Mouse (Mus musculus): ENCODE measurements around the gene Rab25. TPM values are rescaled to one million over a fixed set of nuclear protein-coding genes. Genes with fewer than 3 reads are reported as not detected.

Gene Rab25
- polyA plus RNA-seq, 1 experiment from 2014 or later: 0.41 TPM

- in situ Hi-C loops (cut with MboI; ENCODE audit: low pct_unique_long_range_greater_than_20kb): no loop called here
- no peak for TF ChIP-seq CTCF (IDR thresholded peaks at IDR 0.05)
- no peaks in the 10 kb centered on the region for H3K27me3 ChIP-seq
- ATAC-seq (no peak), DNase-seq (ENCODE audit: low read depth, low spot score) (no peak)
- ChIA-PET CTCF (no interaction called here), POLR2A (interaction anchor here (0.7 kb wide), 2 partner anchors 54 to 68 kb away, joined by 3 read pairs; no protein-coding TSS in a partner anchor)
Measured at GRCm38 (mm10) chr3:88538271-88539145, 9.6 kb downstream of the Rab25 start.

GRCm38 (mm10) chr3:88537146-88537545 lies 11.0 kb downstream of the Rab25 start:
- ChIA-PET POLR2A (interaction anchor here (0.6 kb wide), 1 partner anchor 104 kb away, joined by 3 read pairs; no protein-coding TSS in a partner anchor), CTCF (no interaction called here)
- no peaks in the 10 kb centered on the region for H3K27me3 ChIP-seq
- in situ Hi-C loops (cut with MboI; ENCODE audit: low pct_unique_long_range_greater_than_20kb): no loop called here
- no peak for ATAC-seq
- TF ChIP-seq CTCF (IDR thresholded peaks at IDR 0.05): no peak
- DNase-seq (ENCODE audit: low read depth, low spot score): no peak

- ChIA-PET CTCF (interaction anchor here (1.3 to 3.7 kb wide), 2 partner anchors 8 to 67 kb away, joined by 3 to 16 read pairs; no protein-coding TSS in a partner anchor), POLR2A (interaction anchor here (0.6 kb wide), 1 partner anchor 105 kb away, joined by 3 read pairs; no protein-coding TSS in a partner anchor)
- H3K27me3 ChIP-seq: no peaks in the 10 kb centered on the region
- TF ChIP-seq CTCF (IDR thresholded peaks at IDR 0.05): no peak
- DNase-seq (ENCODE audit: low read depth, low spot score): no peak
- no peak for ATAC-seq
- in situ Hi-C loops (cut with MboI; ENCODE audit: low pct_unique_long_range_greater_than_20kb): no loop called here
Measured at GRCm38 (mm10) chr3:88536103-88536930, 11.8 kb downstream of the Rab25 start.

GRCm38 (mm10) chr3:88535527-88535926 lies 12.6 kb downstream of the Rab25 start:
- ChIA-PET POLR2A (no interaction called here), CTCF (interaction anchor here (1.3 to 3.7 kb wide), 2 partner anchors 9 to 67 kb away, joined by 3 to 16 read pairs; no protein-coding TSS in a partner anchor)
- in situ Hi-C loops (cut with MboI; ENCODE audit: low pct_unique_long_range_greater_than_20kb): no loop called here
- TF ChIP-seq CTCF (IDR thresholded peaks at IDR 0.05): no peak
- DNase-seq (ENCODE audit: low read depth, low spot score): no peak
- no peak for ATAC-seq
- H3K27me3 ChIP-seq: no peaks in the 10 kb centered on the region

GRCm38 (mm10) chr3:88535005-88535404 lies 13.1 kb downstream of the Rab25 start:
- in situ Hi-C loops (cut with MboI; ENCODE audit: low pct_unique_long_range_greater_than_20kb): no loop called here
- no peak for ATAC-seq
- POLR2A ChIA-PET: no interaction called here
- CTCF ChIA-PET: interaction anchor here (1.3 to 3.7 kb wide), 2 partner anchors 9 to 68 kb away, joined by 3 to 16 read pairs; no protein-coding TSS in a partner anchor
- DNase-seq (ENCODE audit: low read depth, low spot score): no peak
- no peaks in the 10 kb centered on the region for H3K27me3 ChIP-seq
- no peak for TF ChIP-seq CTCF (IDR thresholded peaks at IDR 0.05)

- no peak for ATAC-seq
- POLR2A ChIA-PET: interaction anchor here (0.9 to 1.4 kb wide), 2 partner anchors 8 to 10 kb away, joined by 4 to 7 read pairs; no protein-coding TSS in a partner anchor
- no peak for TF ChIP-seq CTCF (IDR thresholded peaks at IDR 0.05)
- in situ Hi-C loops (cut with MboI; ENCODE audit: low pct_unique_long_range_greater_than_20kb): no loop called here
- CTCF ChIA-PET: interaction anchor here (3.7 kb wide), 1 partner anchor 11 kb away, joined by 16 read pairs; no protein-coding TSS in a partner anchor
- no peak for DNase-seq (ENCODE audit: low read depth, low spot score)
- no peaks in the 10 kb centered on the region for H3K27me3 ChIP-seq
Measured at GRCm38 (mm10) chr3:88533706-88534105, 14.4 kb downstream of the Rab25 start.

GRCm38 (mm10) chr3:88532689-88533511 lies 15.2 kb downstream of the Rab25 start:
- ATAC-seq (peak; percentile 4), DNase-seq (ENCODE audit: low read depth, low spot score) (no peak)
- CTCF ChIA-PET: interaction anchor here (3.7 kb wide), 1 partner anchor 11 kb away, joined by 16 read pairs; no protein-coding TSS in a partner anchor
- no peaks in the 10 kb centered on the region for H3K27me3 ChIP-seq
- POLR2A ChIA-PET: interaction anchor here (0.6 to 1.4 kb wide), 6 partner anchors 9 to 54 kb away, joined by 3 to 7 read pairs (median 4); no protein-coding TSS in a partner anchor
- no peak for TF ChIP-seq CTCF (IDR thresholded peaks at IDR 0.05)
- in situ Hi-C loops (cut with MboI; ENCODE audit: low pct_unique_long_range_greater_than_20kb): no loop called here

GRCm38 (mm10) chr3:88532299-88532674 lies 15.8 kb downstream of the Rab25 start, which contains the start of gene Mex3a:
Gene Mex3a, plus strand, starts transcription at chr3:88532395.
- in situ Hi-C loops (cut with MboI; ENCODE audit: low pct_unique_long_range_greater_than_20kb): no loop called here
- DNase-seq (ENCODE audit: low read depth, low spot score) (no peak), ATAC-seq (no peak)
- ChIA-PET POLR2A (interaction anchor here (0.6 to 2.3 kb wide), 8 partner anchors 8 to 54 kb away, joined by 3 to 7 read pairs (median 4); no protein-coding TSS in a partner anchor), CTCF (no interaction called here)
- H3K27me3 ChIP-seq: no peaks in the 10 kb centered on the region
- TF ChIP-seq CTCF (IDR thresholded peaks at IDR 0.05): no peak
